Mouse (Mus musculus): ENCODE data around the gene Hlx.

The Hlx gene

GRCm38 (mm10) chr1:184734067-184734830 lies 1.8 kb upstream of the Hlx start:
- in situ Hi-C loops (cut with MboI; ENCODE audit: unreplicated experiment in 2 of 2) = loop anchor here (5.0 to 10.0 kb wide), 7 partner anchors 108 to 1439 kb away; partner anchors contain the start of genes 1700056E22Rik (in 1 of the 2), Aida (in 1 of the 2), Brox (in 1 of the 2) and Rab3gap2 (in 1 of the 2)

GRCm38 (mm10) chr1:184733300-184734066 lies 1.1 kb upstream of the Hlx start:
- in situ Hi-C loops (cut with MboI; ENCODE audit: unreplicated experiment in 2 of 2) = loop anchor here (5.0 to 10.0 kb wide), 7 partner anchors 109 to 1439 kb away; partner anchors contain the start of genes 1700056E22Rik (in 1 of the 2), Aida (in 1 of the 2), Brox (in 1 of the 2) and Rab3gap2 (in 1 of the 2)

- in situ Hi-C loops (cut with MboI; ENCODE audit: unreplicated experiment in 2 of 2) = loop anchor here (5.0 to 10.0 kb wide), 7 partner anchors 110 to 1437 kb away; partner anchors contain the start of genes 1700056E22Rik (in 1 of the 2), Aida (in 1 of the 2), Brox (in 1 of the 2) and Rab3gap2 (in 1 of the 2)
Measured at GRCm38 (mm10) chr1:184731644-184732545, 524 bp downstream of the Hlx start.

DNA sequence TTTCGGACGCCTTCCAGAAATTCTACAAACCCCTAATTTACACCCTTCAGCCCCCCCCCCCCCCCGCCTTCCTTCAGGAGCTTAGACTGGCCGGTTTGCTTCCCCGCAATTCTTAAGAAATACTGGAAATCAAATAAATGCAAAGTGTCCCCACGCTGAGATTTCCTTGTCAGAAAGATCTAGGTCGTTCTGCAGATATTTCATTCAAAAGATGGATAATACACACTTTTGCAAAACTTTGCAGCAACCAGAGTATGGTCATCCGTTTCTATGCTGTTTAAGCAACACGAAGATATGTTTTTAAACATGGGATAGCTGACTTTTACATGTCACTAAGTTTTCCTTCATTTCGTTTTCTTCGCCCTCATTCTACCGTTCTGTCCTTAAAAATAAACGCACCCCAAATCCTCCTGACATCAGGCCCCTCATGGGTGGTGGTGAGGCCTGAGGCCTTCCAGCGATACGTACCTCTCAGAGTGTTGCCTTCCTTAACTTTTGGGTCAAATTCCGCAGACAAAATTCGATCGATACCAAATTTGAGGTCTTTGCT lies 1.3 kb downstream of the Hlx start:
- in situ Hi-C loops (cut with MboI; ENCODE audit: unreplicated experiment in 2 of 2) = loop anchor here (5.0 to 10.0 kb wide), 7 partner anchors 111 to 1436 kb away; partner anchors contain the start of genes 1700056E22Rik (in 1 of the 2), Aida (in 1 of the 2), Brox (in 1 of the 2) and Rab3gap2 (in 1 of the 2)

DNA sequence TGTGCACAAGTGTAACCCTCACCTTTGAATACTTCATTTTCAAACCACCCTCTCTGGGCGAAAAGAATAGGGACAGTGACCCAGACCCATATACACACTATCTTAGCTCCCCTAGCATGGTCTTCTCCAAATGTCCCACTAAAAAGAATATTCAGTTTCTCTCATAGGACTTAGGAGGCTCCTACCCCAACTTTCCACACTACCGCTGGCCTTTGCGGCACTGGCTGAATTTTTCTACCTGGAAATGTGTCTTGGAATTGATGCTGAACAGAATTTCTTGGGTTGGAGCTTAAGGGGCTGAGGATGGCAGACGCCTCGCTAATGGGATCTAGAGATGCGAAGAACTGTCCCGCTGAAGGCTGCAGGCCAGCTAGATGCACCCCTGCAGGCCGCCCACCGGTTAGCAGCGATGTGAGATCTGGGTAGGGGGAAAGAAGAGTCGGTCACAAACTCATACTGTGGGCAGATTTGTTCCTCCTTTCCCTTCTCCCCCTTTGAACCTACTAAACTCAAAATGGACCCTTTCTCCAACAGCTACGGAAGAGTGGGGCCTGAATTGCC lies 1.9 kb downstream of the Hlx start:
- in situ Hi-C loops (cut with MboI; ENCODE audit: unreplicated experiment in 2 of 2) = loop anchor here (5.0 to 10.0 kb wide), 7 partner anchors 112 to 1436 kb away; partner anchors contain the start of genes 1700056E22Rik (in 1 of the 2), Aida (in 1 of the 2), Brox (in 1 of the 2) and Rab3gap2 (in 1 of the 2)

- in situ Hi-C loops (cut with MboI; ENCODE audit: unreplicated experiment in 2 of 2) = loop anchor here (5.0 to 10.0 kb wide), 7 partner anchors 113 to 1435 kb away; partner anchors contain the start of genes 1700056E22Rik (in 1 of the 2), Aida (in 1 of the 2), Brox (in 1 of the 2) and Rab3gap2 (in 1 of the 2)
Measured at GRCm38 (mm10) chr1:184729357-184730140, 2.9 kb downstream of the Hlx start.

DNA sequence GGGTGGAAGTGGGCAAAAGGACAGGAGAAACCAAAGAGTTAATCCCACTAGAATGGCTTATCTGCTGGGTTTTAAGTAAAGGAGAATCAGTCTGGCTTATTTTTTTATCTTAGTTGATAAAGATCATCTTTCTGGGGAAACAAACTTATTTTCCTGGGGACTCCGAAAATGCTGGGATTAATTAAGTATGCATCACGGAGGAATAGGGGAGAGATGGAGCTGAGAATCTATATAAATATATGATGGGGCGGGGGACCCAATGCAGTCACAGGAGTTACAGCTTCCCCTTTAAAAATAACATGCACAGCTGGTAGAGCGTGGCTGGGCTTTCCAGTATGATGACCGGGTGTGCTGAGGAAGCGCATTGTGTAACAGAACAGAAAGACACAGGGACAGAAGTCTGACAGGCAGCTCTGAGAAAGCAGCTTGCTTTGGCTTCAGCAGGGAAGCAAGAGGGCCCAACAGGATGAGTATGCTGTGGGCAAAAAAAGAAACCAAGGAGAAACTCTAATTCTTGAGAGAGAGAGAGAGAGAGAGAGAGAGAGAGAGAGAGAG lies 3.8 kb downstream of the Hlx start:
- in situ Hi-C loops (cut with MboI; ENCODE audit: unreplicated experiment in 2 of 2) = no loop called here

DNA sequence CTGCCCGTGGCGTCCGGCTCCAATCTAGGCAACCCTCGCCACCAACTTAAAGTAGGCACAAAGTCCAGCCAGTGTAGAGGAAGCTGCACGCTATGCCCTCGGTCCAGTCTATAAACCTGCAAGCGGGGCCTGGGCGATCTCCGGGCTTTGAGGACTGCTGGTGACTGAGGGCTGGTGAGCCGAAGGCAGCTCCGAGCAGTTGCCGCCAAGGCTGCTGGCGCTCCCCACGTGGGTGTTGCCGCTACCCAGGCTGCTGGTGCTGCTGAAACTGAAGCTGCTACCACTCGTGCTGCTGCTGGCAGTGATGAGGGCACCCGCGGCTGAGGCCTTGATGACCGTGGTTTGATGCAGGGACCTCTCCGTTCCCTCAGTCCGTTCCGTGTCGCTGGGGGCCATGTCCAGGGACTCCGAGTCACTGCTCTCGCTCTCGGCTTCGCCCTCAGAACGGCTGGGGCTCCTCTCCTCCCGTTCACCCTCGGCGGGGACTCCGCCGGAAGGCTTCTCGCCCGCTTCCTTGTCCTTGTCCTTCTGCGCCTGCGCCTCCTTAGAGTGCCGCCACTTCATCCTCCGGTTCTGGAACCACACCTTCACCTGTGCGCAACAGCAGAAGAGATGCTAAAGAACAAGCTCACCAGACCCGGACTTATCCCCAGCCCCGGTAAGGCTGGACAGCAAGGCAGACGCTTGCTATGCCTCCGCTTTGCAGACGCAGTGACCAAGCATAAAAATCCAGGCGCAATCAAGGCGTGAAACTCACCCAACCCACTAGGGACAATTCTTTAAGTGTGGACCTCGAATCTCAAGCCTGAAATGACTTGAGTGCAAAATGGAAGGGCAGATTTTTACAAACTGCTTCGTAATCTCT lies 4.8 kb downstream of the Hlx start:
- in situ Hi-C loops (cut with MboI; ENCODE audit: unreplicated experiment in 2 of 2) = no loop called here

DNA sequence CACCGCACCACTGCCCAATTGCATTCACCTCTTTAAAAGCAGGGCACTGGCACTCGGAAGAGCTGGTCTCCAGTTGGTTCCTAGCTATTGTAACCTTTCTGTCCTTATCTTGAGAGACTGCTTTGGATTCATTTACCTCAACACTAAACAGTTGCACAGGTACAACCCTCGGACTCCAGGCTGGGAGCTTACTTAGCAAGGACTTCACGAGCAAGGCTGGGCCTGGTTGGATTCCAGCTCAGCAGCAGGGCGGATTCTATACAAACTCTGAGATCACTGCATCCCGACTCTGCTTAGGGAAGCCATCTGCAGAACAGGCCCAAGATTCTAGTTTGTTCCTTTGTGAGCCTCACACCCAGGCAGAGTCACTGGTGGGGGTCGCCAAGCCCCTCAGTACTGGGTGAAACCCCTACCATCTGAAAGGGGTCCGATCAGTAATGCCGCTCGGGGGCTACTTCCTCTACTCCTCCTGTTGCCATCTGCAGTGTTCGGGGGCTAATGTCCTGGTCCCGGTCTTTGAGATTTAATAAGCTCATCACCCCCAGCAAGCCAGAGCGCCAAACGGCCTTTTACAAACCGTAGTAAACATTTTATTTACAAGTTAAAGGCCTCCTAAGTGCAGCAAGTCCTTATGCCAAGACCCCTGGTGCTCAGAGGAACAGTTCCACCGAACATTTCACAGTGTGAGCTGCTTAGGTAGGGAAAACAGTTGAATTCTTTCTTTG lies 5.7 kb downstream of the Hlx start:
- in situ Hi-C loops (cut with MboI; ENCODE audit: unreplicated experiment in 2 of 2) = no loop called here

DNA sequence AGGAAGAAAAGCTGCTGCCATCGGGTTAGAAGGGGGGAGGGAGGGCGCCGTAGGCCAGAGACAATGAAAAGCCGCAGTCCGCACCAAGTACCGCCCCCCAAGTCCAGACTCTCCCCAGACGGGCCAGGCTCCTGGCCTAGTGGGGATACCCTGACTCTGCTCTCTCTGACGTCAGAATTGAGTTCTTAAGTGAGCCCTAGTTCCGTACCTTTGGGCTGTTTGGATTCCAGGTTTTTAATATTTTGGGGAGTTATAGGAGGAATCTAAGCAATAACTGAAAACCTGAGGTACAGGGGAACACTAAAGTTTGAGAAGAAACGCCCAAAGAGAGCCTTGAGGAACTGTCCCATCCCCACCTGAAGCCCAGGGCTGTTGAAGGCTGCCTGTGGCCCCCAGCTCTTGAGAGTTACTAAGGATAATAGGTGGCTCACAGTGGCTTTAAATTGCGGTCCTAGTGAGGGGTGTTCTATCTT lies 7.1 kb downstream of the Hlx start:
- in situ Hi-C loops (cut with MboI; ENCODE audit: unreplicated experiment in 2 of 2) = no loop called here

DNA sequence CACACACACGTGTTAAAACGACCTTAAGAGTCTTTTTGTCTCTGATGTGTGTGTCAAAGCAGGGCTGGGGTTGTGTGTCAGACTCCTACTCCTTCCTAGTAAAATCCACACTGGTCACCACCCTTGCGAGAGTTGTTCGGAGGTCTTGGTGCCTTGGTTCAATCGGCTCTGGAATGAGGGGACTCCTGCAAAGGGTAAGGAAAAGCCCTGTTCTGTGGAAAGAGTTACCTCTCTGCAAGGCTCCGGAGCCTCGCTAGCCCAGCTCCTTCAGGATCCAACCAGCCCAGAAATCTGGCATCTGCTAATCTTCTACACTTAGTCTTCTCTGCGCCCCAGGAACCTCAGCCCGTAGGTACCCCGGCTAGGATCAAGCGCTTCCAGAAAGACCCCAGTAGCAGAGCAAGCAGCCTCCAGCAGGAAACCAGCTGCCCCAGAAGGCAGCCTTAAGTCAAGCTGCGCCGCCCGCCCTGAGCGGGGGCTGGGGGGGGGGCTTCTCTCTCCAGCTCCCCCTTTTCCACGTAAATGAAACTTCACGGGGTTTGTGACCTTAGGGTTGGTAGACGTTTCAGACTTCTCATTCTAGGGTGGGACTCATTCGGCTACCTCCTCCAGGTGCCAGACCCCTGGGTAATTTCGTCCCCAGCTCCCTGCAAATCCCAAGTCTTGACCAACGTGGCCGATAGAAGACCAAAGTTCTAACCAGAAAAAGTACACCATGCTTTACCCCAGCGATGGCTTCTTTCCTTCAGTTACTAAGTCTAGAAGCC lies 7.7 kb downstream of the Hlx start:
- in situ Hi-C loops (cut with MboI; ENCODE audit: unreplicated experiment in 2 of 2) = no loop called here

- in situ Hi-C loops (cut with MboI; ENCODE audit: unreplicated experiment in 2 of 2) = no loop called here
Measured at GRCm38 (mm10) chr1:184723899-184724298, 8.5 kb downstream of the Hlx start.

DNA sequence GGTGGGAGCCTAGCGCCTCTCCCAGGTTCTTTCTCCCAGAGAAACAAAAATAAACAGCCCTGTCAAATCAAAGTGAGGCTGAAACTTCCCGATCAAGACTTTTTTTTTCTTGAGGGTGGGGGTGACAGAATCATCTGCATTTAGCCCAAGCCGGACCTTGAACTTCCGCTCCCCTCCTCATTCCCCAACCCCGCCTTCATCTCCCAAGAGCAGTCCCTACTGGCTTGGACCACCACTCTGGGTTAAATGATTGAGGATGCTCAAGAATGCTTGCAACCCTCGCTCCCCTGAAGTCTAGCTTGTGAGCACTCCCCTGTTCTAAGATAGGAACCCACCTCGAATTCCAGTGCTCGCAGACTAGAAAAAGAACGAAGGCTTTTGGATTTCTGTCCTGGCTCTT lies 11.3 kb downstream of the Hlx start:
- in situ Hi-C loops (cut with MboI; ENCODE audit: unreplicated experiment in 2 of 2) = no loop called here

GRCm38 (mm10) chr1:184720162-184721025 lies 12.0 kb downstream of the Hlx start:
- in situ Hi-C loops (cut with MboI; ENCODE audit: unreplicated experiment in 2 of 2) = no loop called here
